Mouse (Mus musculus) right cerebral cortex, postnatal 14 days (tissue): ENCODE data around the gene Kctd21.

Source experiments
- DNase-seq: peaks from one replicate; pipeline ENCODE4 v3.0.0; 2022

Gene Kctd21

GRCm38 (mm10) chr7:97324342-97324741, 7.8 kb upstream of the Kctd21 start:
- no peak for DNase-seq

DNA sequence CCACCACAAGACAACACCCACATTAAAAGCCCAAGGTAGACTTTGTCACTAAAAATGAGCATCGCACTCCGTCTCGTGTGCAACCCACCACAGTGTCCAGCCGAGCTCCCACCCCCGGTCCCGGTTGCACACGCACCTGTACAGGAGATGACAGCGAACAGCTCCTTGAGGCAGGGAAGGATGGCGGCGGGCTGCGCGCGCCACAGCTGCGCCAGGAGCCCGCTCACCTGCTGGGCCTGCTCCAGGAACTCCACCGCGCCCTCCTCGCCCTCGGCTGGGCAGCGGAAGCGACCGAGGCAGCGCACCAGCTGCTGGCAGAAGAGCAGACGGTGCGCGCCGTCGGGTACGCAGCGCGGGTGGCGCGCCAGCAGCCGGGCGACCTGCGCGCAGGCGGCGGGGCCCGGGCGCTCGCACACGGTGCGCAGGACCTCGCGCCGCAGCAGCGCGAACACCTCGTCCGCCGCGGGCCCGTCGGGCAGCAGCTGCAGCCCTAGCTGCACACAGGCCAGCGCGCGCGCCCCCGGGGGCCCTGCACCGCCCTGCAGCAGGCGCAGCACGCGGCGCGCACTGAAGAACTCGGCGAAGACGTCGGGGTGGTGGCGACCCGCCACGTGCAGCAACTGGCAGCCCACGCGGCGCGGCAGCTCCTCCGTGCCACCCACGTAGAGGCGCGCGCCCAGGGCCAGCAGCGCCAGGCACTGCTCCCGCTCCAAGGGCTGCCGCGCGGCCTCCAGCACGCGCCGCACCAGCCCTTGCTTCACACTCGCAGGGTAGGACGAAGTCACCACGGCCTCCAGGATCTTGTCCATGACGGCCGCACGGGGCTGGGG, 6.8 kb upstream of the Kctd21 start:
- DNase-seq, result peak; percentile 64

DNA sequence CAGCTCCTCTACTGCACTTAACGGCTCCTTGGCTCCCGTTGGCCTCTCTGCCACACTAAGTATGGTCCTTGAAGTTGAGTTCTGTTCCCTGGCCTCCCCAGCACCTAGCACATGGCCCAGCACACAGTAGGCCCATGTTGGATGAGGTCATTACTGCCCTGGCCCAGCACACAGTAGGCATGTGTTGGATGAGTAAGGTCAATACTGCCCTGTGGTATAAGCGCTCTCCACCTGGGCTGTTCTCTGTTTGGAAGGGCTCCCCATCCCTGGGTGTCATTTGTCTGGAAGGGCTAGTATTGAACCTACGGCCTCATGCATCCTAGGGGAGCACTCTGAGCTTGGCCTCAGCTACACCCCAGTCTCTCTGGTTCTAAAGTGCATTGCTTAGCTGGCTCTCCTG, 4.8 kb upstream of the Kctd21 start:
- DNase-seq, result no peak

DNA sequence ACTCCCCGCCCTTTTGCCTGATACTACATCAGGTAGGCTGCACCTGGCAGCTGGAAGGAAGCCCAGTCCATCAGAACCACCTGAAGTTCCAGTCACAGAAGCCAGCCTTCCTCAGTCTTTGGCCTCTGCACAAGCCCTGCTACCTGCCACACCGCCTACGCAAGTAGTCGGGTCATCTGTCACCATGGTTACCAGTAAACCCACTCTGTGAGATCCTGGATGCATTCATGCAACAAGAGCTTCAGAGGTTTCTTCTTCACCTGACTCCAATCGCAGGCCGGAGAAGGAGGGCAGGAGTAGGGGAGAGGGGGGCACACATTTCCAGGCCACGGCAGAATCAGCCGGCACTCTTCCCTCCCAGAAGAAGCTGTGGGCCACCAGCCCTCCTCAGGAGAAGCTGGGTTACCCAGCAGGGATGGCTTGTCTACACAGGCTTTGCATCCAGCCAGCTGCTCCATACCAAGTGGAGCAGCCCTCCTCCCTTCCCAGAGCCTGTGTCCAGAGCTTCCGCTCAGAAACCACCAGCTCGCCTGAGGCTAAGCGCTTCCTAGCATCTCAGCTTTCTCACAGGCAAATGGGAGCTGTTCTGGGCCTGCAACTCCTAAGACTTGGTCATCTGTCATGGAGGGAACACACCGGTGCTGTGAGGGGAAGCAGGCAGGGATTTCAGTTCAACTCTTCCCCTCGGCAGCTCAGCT, 3.1 kb upstream of the Kctd21 start:
- DNase-seq, result no peak

GRCm38 (mm10) chr7:97329676-97330075, 2.5 kb upstream of the Kctd21 start:
- DNase-seq, result no peak

DNA sequence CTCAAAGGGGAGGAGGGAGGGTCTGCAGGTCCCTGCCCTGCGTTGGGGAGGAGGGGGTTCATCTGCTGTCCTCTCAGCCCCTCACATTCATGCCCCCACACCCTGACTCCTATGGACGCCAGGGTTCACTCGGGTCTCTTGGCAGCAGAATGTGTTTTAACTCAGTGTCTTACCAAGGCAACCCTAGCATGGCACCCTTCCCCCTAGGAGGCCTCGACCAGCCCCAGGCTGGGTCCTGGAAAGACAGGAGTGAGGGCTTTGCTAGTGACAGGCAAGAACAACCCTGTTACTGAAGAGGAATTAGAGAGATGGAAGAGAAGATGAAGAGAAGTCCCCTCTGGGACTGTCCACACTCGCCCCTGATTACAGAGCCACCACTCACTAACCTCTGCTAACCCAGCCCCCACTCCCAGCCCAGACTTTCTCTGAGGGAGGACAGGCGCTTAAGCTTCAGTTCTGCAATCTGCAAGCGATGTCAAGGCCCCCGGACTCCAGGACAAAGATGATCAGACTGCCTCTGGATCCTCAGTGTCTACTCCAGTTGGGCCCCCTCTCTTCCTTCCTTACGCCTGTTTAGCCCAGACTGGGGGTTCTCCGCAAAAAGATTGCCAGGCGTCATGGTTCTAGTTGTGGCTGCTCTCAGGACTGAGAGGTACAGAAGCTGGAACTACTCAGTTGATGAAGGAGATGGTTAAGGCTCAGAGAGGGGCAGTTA, 1.0 kb upstream of the Kctd21 start:
- no peak for DNase-seq

GRCm38 (mm10) chr7:97332667-97333041, 527 bp downstream of the Kctd21 start:
- DNase-seq, result no peak

- DNase-seq, result no peak
These were observed 1.2 kb downstream of the Kctd21 start for GRCm38 (mm10) chr7:97333113-97333898.

GRCm38 (mm10) chr7:97334406-97334805, 2.3 kb downstream of the Kctd21 start:
- no peak for DNase-seq

DNA sequence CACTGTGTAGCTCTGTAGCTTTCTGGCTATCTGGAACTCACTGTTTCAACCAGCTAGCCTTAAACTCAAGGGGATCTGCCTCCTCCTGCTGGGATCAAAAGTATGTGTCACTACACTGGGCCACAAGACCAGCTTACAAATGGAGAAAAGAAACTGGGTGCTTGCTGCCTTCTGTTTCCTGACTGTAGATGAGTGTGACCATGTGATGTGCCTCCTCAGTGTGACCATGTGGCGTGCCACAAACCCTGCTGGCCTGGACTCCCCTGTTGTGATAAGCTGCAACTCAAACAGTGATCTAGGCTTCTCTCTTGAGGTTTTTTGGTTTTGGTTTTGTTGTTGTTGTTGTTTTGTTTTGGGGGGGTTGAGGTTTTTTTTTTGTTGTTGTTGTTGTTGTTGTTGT, 4.6 kb downstream of the Kctd21 start:
- DNase-seq, result no peak

GRCm38 (mm10) chr7:97338593-97338992, 6.5 kb downstream of the Kctd21 start:
- DNase-seq, result no peak

DNA sequence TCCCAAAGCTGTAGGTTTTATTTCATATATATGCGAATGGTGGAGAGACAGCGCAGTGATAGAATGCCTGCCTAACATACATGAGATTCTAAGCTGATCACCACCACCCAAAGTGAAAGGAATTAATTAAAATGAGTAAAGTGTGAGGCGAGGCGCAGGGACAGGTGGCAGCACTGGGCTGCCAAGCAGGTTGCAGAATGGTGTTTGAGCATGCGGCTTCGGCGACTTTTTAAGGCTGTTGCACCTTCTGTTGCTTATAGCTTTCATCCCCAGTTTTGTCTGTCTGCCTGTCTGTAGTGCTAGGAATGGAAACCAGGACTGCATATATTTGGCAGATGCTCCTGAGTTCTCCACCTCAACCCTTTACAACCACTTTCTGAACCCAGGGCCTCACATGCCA, 7.5 kb downstream of the Kctd21 start:
- DNase-seq, result no peak

DNA sequence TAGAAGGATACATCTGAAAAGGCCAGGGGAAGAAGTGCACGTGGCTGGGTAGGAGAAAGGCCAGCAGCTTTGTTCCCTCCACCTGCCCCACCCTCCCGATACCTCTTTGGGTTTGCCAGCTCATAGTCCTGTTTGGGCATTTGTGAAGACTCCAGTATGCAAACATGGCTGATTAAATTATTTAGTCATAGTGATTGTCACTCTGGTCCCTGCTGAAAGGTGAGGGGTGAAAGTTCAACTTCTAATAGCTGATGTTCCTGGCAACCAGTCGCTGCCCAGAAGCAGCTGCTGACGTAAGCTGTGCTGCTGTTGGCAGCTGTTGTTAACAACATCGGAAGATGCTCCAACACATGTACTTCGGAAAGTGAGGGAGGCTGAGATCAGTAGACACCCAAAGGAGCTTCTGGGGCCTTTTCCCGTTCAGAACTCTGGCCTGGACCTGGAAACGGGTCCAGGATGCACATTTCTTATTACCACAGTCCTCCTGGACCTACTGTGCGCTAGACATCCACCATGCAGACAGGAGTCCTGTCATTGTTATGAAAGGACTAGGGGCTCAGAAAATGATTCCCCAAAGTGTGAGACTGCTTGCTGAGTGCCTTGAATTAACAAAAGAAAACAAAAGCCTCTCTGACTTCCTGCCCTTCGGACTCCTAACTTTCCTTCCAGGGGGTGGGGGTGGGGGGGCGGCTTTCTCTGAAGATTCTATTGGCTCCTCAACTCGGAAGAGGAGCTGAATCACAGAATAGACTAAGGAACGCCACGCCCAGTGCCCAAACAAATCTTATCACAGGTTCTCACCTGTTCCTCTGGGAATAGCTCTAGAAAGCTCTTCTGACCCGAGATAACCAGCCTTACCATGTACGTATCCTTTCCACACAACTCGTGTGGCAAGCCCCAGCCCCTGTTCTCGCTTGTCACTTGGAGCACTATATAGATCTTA, 9.1 kb downstream of the Kctd21 start:
- no peak for DNase-seq

- DNase-seq, result no peak
These were observed 10.8 kb downstream of the Kctd21 start for GRCm38 (mm10) chr7:97342961-97343360.

DNA sequence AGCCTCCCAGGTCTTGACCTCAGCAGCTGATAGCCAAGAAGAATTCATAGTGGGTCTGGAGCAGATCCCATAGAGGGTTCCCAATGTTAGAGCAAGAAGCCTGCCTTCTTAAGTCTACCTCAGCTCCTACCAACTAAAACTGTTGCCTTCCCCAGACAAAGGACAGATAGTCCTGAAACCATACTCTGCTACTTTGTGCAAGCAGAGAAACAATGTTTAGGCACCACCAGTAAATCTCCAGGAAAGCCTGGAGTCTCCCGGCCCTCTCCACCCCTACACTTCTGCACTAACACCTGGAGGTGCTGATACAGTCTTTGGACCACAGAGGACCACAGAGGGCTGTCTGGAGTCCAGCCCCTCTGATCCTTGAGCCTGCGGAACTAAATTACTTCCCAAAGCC, 12.5 kb downstream of the Kctd21 start:
- no peak for DNase-seq

DNA sequence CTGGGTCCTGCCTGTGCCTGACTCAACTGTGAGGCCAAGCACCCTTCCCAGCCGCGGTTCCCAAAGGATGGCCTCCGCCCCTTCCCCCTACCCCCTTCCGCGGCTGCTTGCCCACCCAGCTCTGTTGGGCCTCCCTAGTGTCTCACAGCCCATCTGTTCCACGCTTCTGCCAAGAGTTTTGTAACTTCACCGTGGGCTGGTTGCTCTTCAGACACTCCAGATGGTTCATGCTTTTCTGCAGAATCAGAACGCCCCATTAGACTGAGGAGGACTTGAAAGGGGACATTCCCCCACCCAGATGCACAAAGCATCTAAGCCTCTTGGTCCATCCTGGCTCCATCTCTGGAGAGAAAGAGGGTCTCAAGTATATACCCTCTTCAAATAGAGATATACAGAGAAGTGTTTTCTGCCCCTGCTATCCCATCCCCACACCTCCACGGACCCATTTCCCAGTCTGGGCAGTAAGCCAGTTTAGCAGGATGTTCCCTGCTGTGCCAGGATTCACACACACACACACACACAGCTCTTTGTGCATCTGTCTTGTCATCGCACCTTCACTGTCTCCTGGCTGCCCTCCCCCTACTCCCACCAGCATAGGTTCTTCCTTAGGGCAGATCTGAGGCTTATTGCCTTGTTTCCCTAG, 13.2 kb downstream of the Kctd21 start:
- peak; percentile 67 for DNase-seq

- DNase-seq, result no peak
These were observed 14.1 kb downstream of the Kctd21 start for GRCm38 (mm10) chr7:97346111-97346821.

- no peak for DNase-seq
These were observed 14.7 kb downstream of the Kctd21 start for GRCm38 (mm10) chr7:97346822-97347166.

DNA sequence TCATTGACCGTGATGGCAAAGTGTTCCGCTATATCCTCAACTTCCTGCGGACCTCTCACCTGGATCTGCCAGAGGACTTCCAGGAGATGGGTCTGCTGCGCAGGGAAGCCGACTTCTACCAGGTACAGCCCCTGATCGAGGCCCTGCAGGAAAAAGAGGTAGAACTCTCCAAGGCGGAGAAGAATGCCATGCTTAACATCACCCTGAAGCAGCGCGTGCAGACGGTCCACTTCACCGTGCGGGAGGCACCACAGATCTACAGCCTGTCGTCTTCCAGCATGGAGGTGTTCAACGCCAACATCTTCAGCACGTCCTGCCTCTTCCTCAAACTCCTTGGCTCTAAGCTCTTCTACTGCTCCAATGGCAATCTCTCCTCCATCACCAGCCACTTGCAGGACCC, 15.3 kb downstream of the Kctd21 start:
- no peak for DNase-seq

GRCm38 (mm10) chr7:97348318-97348717, 16.2 kb downstream of the Kctd21 start:
- DNase-seq, result no peak

DNA sequence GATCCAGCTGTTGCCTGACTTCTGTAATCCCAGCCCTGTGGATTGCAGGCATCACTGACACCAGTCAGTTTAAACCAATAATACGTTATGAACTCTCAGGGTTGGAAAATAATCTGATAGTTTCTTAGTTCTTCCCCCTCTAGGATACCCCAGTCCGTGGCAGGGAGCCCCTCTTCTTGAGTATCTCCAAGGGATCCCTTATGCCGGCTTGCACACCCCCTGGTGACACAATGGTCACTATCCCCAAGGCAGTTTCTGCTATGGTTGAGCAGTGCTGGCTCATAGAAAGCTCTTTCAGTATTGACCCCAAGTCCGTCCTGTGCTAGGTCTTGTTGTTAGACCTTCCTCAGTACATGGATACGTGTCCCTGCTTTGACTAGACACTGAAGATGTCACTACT, 16.7 kb downstream of the Kctd21 start:
- DNase-seq, result no peak
